Mouse (Mus musculus) erythroblast, embryonic 14.5 days (primary cell): Measurements from ENCODE around the gene Prickle2. TPM values are rescaled to one million over a fixed set of nuclear protein-coding genes. Genes with fewer than 3 reads are reported as not detected.

Source experiments
- H3K27me3 ChIP-seq: 2 replicates; pipeline ENCODE4 v1.6.1; 2012; ENCODE audit warnings: inconsistent platforms; ENCODE audit not compliant: control insufficient read depth
- H3K36me3 ChIP-seq: 2 replicates; pipeline ENCODE4 v1.6.1; 2012; ENCODE audit warnings: mild to moderate bottlenecking, inconsistent platforms; ENCODE audit not compliant: control insufficient read depth
- H3K4me1 ChIP-seq: 2 replicates; pipeline ENCODE4 v1.6.1; 2012; ENCODE audit warnings: inconsistent platforms; ENCODE audit not compliant: control insufficient read depth
- H3K4me3 ChIP-seq: replicated peaks from 2 replicates; pipeline ENCODE3; 2012; ENCODE audit warnings: moderate library complexity, mild to moderate bottlenecking, inconsistent platforms
- H3K9me3 ChIP-seq: 2 replicates; pipeline ENCODE4 v1.6.1; 2012; ENCODE audit warnings: low read length, inconsistent platforms, mixed read lengths; ENCODE audit not compliant: control insufficient read depth
- GATA1 ChIP-seq: IDR thresholded peaks from 2 replicates; pipeline ENCODE4 v1.6.1; 2012; ENCODE audit warnings: low read length, inconsistent platforms, mixed read lengths
- TAL1 ChIP-seq: IDR thresholded peaks from 3 replicates; pipeline ENCODE4 v1.6.1; 2012; ENCODE audit warnings: low read length, inconsistent platforms, mixed read lengths
- polyA plus RNA-seq: library from polyadenylated mRNA; stranded (reverse); fragments of >175 nt; gene quantifications from 2 replicates; pipeline ENCODE4 v1.2.3, GENCODE M21; 2012

Gene Prickle2
- polyA plus RNA-seq, 1 experiment, result not detected

DNA sequence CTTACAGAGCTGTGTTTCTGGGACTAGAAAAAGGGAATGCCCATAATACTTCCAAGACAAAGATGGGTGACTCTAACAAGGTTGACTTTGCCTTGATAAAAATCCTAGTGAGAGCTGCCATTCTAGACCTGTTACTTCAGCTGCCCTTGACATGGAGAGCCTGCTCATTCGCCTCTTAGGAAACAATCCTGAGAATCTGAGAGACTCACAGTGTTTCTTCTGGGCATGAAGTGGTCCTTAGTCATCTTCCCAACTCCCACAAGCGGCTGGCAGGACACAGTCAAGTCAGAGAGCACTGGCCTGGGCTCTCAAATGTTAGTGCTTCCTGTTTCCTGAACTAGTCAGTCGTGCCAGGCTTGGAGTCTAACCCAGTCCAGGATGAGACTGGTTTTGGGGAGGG, 281.0 kb downstream of the Prickle2 start:
- Histone ChIP-seq H3K9me3 (no peaks in the 10 kb centered on the region), H3K27me3 (no peaks in the 10 kb centered on the region), H3K4me1 (no peaks in the 10 kb centered on the region), H3K4me3 (no peak overlapping the region), H3K36me3 (no peaks in the 10 kb centered on the region)
- TF ChIP-seq TAL1, result no peak
- no peak for TF ChIP-seq GATA1

DNA sequence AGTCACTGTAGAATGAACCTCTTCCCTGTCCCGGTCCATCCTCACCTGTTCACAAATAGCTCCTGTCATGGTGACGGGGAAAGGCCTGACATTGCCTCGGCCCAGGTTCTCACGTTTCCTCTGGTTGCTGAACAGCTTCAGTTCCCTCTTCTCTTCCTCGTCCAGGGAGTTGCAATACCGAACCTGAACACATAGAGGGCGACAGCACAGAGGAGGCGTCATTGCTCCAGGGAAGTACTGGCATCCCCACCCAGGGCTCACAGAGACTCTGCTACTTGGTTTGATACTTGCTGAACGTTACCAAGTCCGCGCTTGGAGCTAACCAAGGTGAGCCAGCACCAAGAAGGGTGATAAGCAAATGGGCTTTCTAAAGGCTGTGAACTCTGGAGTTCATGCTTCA, 283.7 kb downstream of the Prickle2 start:
- no peaks in the 10 kb centered on the region for H3K36me3 ChIP-seq
- no peaks in the 10 kb centered on the region for H3K9me3 ChIP-seq
- H3K4me1 ChIP-seq, result no peaks in the 10 kb centered on the region
- no peak overlapping the region for H3K4me3 ChIP-seq
- no peak for TF ChIP-seq GATA1
- no peak for TF ChIP-seq TAL1
- H3K27me3 ChIP-seq, result no peaks in the 10 kb centered on the region

DNA sequence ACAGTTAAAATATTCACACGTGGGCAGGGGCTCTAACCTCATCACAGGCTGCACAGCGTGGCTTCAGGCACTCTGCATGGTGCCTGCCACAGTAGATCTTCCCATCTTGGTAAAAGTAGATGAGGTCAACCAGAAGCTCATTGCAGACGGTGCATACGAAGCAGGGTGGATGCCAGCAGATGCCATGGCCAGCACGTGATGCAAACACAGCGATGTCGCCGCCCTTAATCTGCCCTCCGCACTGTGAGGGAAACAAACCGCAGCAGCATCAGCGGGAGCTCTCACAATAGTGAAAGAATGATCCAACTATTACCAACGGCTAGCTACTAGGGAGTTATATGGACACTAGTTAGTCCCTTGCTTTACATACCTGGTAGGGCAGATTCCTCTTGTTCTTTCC, 285.8 kb downstream of the Prickle2 start:
- TF ChIP-seq TAL1, result no peak
- no peak for TF ChIP-seq GATA1
- no peak overlapping the region for H3K4me3 ChIP-seq
- H3K9me3 ChIP-seq, result no peaks in the 10 kb centered on the region
- no peaks in the 10 kb centered on the region for H3K36me3 ChIP-seq
- H3K27me3 ChIP-seq, result no peaks in the 10 kb centered on the region
- H3K4me1 ChIP-seq, result no peaks in the 10 kb centered on the region

DNA sequence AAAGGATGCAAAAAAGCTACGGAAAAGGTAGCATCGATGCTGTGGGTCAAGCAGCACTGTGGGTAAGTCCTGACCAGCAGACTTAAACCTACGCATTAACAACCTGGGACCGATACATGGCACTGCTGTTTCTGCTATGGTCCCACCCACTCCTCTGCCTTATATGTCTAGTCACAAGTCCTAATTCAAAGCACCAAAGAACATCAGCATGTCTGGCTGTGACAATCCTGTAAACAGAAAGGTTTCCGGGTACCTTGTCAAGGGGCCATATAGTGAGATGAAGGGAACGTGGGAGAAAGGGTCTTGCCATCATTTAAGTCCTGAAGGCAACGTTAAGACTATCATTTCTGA, 290.6 kb downstream of the Prickle2 start:
- TF ChIP-seq TAL1, result no peak
- TF ChIP-seq GATA1, result no peak
- Histone ChIP-seq H3K27me3 (no peaks in the 10 kb centered on the region), H3K4me3 (no peak overlapping the region), H3K9me3 (no peaks in the 10 kb centered on the region), H3K36me3 (no peaks in the 10 kb centered on the region), H3K4me1 (no peaks in the 10 kb centered on the region)

DNA sequence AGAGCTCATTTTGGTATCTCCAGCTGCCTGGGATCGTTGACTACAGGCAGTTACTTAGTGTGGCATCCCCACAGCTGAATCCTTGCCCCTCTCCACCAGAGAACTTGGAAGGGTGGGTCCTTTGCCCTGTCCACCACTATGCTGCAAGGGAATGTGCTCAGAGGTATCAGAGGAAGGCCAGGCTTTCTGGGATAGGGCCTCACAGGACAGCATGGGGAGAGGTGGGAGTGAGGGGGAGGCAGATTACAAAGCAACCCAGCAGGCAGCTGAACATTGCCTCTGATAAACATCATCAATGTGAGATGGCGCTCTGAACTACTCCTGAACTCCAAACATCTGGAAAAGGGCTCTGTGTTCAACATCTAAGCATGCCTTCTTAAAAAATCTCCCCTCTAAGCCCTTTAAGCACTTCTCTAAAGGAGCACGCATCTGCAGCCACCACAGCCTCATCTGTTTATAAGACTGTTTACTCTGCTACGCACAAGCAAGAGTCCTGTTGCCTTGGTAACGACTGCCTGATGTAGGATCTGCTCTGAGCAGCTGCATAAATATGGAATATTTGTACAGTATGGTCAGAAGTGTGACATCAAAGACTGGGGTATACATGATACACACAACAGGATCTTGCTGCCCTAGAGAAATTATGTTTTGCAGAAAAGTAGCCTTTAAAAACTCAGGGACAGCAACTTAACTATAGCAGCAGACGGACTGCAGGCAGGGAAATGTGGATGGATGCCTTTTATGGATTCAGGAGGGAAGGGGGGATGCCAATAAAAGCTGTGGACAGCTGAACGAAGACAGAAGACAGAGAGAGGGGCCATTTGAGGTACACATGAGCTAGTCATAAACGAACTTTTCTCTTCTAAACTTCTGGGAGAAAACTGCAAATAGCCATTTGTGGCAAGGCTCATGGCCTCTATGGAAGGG, 291.2 kb downstream of the Prickle2 start:
- no peak overlapping the region for H3K4me3 ChIP-seq
- no peaks in the 10 kb centered on the region for H3K9me3 ChIP-seq
- no peaks in the 10 kb centered on the region for H3K4me1 ChIP-seq
- H3K36me3 ChIP-seq, result no peaks in the 10 kb centered on the region
- TF ChIP-seq GATA1 (no peak), TAL1 (no peak)
- H3K27me3 ChIP-seq, result no peaks in the 10 kb centered on the region

DNA sequence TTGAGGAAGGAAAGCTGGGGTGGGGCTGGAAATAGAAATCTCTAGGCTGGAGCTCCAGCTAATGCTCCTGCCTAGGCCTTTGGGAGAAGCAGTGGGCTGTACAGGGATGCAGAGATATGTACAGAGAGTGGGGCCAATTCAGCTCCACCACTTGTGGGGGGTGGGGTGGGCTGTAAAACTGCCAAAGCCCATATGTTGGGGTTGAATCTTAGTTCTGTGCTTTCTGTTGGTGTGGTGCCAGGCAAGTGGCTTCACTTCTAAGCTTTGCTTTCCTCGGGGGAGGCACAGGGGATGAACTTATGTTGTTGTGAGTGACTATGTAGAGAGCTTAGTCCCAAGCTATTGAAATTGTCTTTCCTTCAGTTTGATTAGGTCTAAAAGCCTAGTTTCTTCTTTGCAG, 292.0 kb downstream of the Prickle2 start:
- Histone ChIP-seq H3K4me1 (no peaks in the 10 kb centered on the region), H3K27me3 (no peaks in the 10 kb centered on the region), H3K9me3 (no peaks in the 10 kb centered on the region), H3K4me3 (no peak overlapping the region), H3K36me3 (no peaks in the 10 kb centered on the region)
- no peak for TF ChIP-seq TAL1
- TF ChIP-seq GATA1, result no peak

DNA sequence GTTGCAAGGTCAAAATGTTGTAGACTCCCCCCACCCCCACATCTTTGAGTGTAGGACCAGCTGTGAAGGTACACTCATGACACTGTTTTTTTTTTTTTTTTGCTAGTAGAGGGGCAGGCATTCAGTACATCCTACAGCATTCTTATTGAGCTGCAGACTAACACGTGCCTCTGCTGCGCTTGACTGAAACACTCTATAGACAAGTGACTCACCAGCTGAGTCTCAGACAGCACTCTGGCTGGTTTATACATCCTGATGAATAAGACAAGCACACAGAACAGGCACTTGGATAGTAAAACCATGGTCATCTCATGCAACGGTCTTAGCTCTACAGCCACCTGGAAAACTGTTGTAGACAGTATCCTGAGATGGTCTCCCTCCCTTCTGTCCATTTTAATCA, 296.2 kb downstream of the Prickle2 start:
- H3K36me3 ChIP-seq, result no peaks in the 10 kb centered on the region
- H3K4me1 ChIP-seq, result no peaks in the 10 kb centered on the region
- no peaks in the 10 kb centered on the region for H3K9me3 ChIP-seq
- H3K27me3 ChIP-seq, result no peaks in the 10 kb centered on the region
- no peak overlapping the region for H3K4me3 ChIP-seq
- TF ChIP-seq TAL1, result no peak
- TF ChIP-seq GATA1, result no peak

DNA sequence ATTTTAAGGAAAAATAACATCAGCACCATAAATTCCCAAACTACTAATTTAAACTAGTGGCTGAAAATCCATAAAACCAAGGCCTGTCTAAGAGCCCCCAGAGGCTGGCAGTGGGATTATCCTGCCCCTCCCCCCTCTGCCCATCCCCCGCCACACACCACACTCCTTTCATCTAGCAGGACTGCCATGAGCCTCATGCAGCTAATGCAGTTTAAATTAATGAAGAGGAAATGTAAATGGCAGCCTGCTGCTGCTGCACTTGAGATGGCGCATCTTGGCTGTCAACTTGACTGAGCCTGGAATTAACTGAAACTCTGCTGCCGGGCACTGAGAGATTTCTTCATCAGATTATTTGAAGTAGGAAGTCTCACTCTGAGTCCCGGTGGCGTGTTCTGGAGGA, 298.7 kb downstream of the Prickle2 start:
- Histone ChIP-seq H3K4me3 (no peak overlapping the region), H3K4me1 (no peaks in the 10 kb centered on the region), H3K9me3 (no peaks in the 10 kb centered on the region), H3K36me3 (no peaks in the 10 kb centered on the region), H3K27me3 (no peaks in the 10 kb centered on the region)
- TF ChIP-seq TAL1 (no peak), GATA1 (no peak)

DNA sequence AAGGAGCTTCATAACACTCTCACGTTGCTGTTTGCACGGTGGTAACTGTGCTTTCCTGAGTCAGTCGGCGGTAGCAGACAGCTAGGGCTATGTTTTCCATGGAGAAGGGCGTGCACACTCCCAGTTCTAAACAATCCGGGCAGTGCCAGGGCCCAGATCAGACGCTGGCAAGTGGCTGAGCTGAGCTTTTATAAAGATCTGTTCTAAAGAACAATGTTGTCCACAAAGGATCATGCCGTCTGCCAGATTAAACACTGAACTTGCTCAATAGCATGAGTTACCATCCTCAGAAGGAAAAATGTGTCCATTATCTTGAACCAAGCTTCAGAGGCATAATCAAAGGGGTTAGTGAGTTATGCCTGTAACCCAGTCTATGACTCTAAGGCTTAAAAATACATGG, 300.4 kb downstream of the Prickle2 start:
- Histone ChIP-seq H3K9me3 (no peaks in the 10 kb centered on the region), H3K27me3 (no peaks in the 10 kb centered on the region), H3K36me3 (no peaks in the 10 kb centered on the region), H3K4me1 (no peaks in the 10 kb centered on the region), H3K4me3 (no peak overlapping the region)
- TF ChIP-seq GATA1, result no peak
- TF ChIP-seq TAL1, result no peak
